Mouse (Mus musculus) megakaryocyte, embryonic 14.5 days (primary cell): ENCODE data around the gene Sult2b1.

ENCODE experiments used
- FLI1 ChIP-seq: IDR thresholded peaks from 2 replicates; pipeline ENCODE4 v1.6.1; 2012; ENCODE audit warnings: low read length, inconsistent platforms, mixed read lengths
- GATA1 ChIP-seq: IDR thresholded peaks from 3 replicates; pipeline ENCODE4 v1.6.1; 2012; ENCODE audit warnings: mixed read lengths, low read length, inconsistent platforms, borderline replicate concordance

DNA sequence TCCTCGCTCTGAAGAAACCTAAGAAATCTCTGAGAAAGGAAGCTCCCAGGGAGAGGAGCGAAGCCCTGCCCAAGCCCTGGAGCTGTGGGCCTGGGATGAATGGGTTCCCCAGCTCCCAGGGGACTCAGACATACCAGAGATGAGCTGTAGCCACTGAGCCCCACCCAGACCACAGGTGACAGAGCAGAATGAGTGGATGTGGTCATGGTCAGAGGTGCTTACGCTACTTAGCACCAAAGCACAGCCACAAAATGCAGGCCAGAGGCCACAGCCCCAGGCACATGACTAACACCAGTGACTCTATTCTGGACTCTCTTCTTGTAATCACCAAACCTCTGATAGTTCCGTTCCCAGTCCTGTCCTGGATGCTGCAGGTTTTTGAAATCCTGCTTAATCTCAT lies 13.4 kb downstream of the Sult2b1 start:
- TF ChIP-seq GATA1 (no peak), FLI1 (no peak)
